Mouse (Mus musculus): Measurements from ENCODE around the gene Adamts17. TPM values are rescaled to one million over a fixed set of nuclear protein-coding genes. Genes with fewer than 3 reads are reported as not detected.

Gene Adamts17
- polyA plus RNA-seq, 1 experiment = 4.2 TPM

GRCm38 (mm10) chr7:66902376-66902775 lies 62.8 kb downstream of the Adamts17 start:
- Histone ChIP-seq H3K4me1 (ENCODE audit: control insufficient read depth, insufficient read depth, low read length) (peaks cover 4% of the 10 kb centered on the region), H3K4me3 (ENCODE audit: insufficient read depth, low read length) (no peak overlapping the region), H3K27ac (ENCODE audit: insufficient read depth, low read length) (no peak overlapping the region)
- no peak for TF ChIP-seq POLR2A (IDR thresholded peaks at IDR 0.05; ENCODE audit: extremely low read depth, insufficient read depth, low read length)

DNA sequence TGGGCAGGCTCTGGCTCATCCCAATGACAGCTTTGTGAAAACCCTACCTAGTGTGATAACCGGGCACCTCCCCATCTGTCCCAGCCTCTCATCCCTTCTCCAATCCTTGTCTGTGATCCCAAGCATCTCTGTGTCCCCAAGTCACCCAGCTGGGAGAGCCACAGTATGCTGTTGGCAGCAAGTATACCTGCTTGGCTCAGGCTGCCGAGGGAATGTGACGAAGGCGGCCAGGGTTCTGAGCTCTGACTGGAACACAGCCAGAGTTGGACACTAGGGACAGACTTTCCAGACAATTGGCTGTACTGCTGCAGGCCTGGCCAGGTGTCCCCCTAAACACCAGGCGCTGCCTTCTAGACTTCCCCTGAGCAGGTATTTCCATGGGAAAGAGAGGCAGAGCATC lies 63.5 kb downstream of the Adamts17 start:
- Histone ChIP-seq H3K27ac (ENCODE audit: insufficient read depth, low read length) (no peak overlapping the region), H3K4me3 (ENCODE audit: insufficient read depth, low read length) (no peak overlapping the region), H3K4me1 (ENCODE audit: control insufficient read depth, insufficient read depth, low read length) (peaks cover 4% of the 10 kb centered on the region)
- TF ChIP-seq POLR2A (IDR thresholded peaks at IDR 0.05; ENCODE audit: extremely low read depth, insufficient read depth, low read length) (no peak), CTCF (IDR thresholded peaks at IDR 0.05; ENCODE audit: extremely low read depth, insufficient read depth, low read length) (no peak)

GRCm38 (mm10) chr7:66905941-66906340 lies 66.4 kb downstream of the Adamts17 start:
- H3K4me3 ChIP-seq (ENCODE audit: insufficient read depth, low read length) = no peak overlapping the region

DNA sequence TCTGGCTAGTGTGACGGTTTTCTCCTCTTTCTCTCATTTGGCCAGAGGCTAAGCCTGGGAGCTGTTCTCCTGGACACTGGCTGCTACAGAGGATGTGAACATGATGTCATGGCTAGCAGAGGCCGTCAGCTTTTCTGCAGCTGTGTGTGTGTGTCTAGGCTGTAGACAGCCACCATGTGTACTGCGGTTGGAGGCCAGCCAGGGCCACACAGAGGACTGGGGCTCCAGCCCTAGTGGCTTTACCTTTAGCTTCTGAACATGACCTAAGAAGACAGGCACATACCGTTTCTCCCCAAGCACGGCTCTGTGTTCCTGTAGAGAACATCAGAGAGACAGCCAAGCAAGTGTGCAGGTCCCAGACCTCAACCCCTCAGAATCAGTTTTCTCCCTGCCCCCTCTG lies 73.3 kb downstream of the Adamts17 start:
- H3K4me3 ChIP-seq (ENCODE audit: insufficient read depth, low read length) = no peak overlapping the region
- H3K27ac ChIP-seq (ENCODE audit: insufficient read depth, low read length) = no peak overlapping the region
- TF ChIP-seq CTCF (IDR thresholded peaks at IDR 0.05; ENCODE audit: extremely low read depth, insufficient read depth, low read length) = no peak
- no peak for TF ChIP-seq POLR2A (IDR thresholded peaks at IDR 0.05; ENCODE audit: extremely low read depth, insufficient read depth, low read length)
- H3K4me1 ChIP-seq (ENCODE audit: control insufficient read depth, insufficient read depth, low read length) = no peaks in the 10 kb centered on the region

More at GRCm38 (mm10) chr7:66905941-66906340, 66.4 kb downstream of the Adamts17 start:
- H3K4me1 ChIP-seq (ENCODE audit: control insufficient read depth, insufficient read depth, low read length) = peaks cover 4% of the 10 kb centered on the region
- no peak for TF ChIP-seq CTCF (IDR thresholded peaks at IDR 0.05; ENCODE audit: extremely low read depth, insufficient read depth, low read length)
- no peak for TF ChIP-seq POLR2A (IDR thresholded peaks at IDR 0.05; ENCODE audit: extremely low read depth, insufficient read depth, low read length)
- no peak overlapping the region for H3K27ac ChIP-seq (ENCODE audit: insufficient read depth, low read length)

- no peak overlapping the region for H3K4me3 ChIP-seq (ENCODE audit: insufficient read depth, low read length)
- no peaks in the 10 kb centered on the region for H3K4me1 ChIP-seq (ENCODE audit: control insufficient read depth, insufficient read depth, low read length)
- H3K27ac ChIP-seq (ENCODE audit: insufficient read depth, low read length) = no peak overlapping the region
- TF ChIP-seq CTCF (IDR thresholded peaks at IDR 0.05; ENCODE audit: extremely low read depth, insufficient read depth, low read length) (no peak), POLR2A (IDR thresholded peaks at IDR 0.05; ENCODE audit: extremely low read depth, insufficient read depth, low read length) (no peak)
Observed at GRCm38 (mm10) chr7:66923595-66923994, 84.1 kb downstream of the Adamts17 start.

- Histone ChIP-seq H3K27ac (ENCODE audit: insufficient read depth, low read length) (no peak overlapping the region), H3K4me3 (ENCODE audit: insufficient read depth, low read length) (no peak overlapping the region), H3K4me1 (ENCODE audit: control insufficient read depth, insufficient read depth, low read length) (no peaks in the 10 kb centered on the region)
- TF ChIP-seq CTCF (IDR thresholded peaks at IDR 0.05; ENCODE audit: extremely low read depth, insufficient read depth, low read length) = no peak
- TF ChIP-seq POLR2A (IDR thresholded peaks at IDR 0.05; ENCODE audit: extremely low read depth, insufficient read depth, low read length) = no peak
Observed at GRCm38 (mm10) chr7:66924104-66924503, 84.6 kb downstream of the Adamts17 start.

DNA sequence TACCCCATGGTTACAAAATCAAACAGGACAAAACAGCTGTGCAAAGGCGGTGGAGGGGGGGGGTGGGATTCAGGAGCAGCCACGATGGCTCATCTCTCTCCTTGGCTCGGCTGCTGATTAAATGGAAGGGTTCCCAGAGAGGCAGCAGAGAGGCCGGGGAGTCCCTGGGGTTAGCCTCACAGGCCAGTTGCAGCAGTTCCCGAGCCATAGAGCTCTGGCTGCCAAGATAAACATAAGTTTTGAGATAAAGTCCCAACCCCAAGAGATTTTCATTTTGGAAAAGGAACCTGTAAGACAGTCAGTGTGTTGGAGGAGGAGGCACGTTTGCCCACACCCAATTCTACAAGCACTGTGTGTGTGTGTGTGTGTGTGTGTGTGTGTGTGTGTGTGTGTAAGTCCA lies 89.7 kb downstream of the Adamts17 start:
- Histone ChIP-seq H3K4me3 (ENCODE audit: insufficient read depth, low read length) (no peak overlapping the region), H3K4me1 (ENCODE audit: control insufficient read depth, insufficient read depth, low read length) (no peaks in the 10 kb centered on the region), H3K27ac (ENCODE audit: insufficient read depth, low read length) (no peak overlapping the region)
- no peak for TF ChIP-seq POLR2A (IDR thresholded peaks at IDR 0.05; ENCODE audit: extremely low read depth, insufficient read depth, low read length)

GRCm38 (mm10) chr7:66931291-66931690 lies 91.8 kb downstream of the Adamts17 start:
- Histone ChIP-seq H3K27ac (ENCODE audit: insufficient read depth, low read length) (no peak overlapping the region), H3K4me1 (ENCODE audit: control insufficient read depth, insufficient read depth, low read length) (no peaks in the 10 kb centered on the region), H3K4me3 (ENCODE audit: insufficient read depth, low read length) (no peak overlapping the region)
- TF ChIP-seq CTCF (IDR thresholded peaks at IDR 0.05; ENCODE audit: extremely low read depth, insufficient read depth, low read length) = no peak
- no peak for TF ChIP-seq POLR2A (IDR thresholded peaks at IDR 0.05; ENCODE audit: extremely low read depth, insufficient read depth, low read length)

GRCm38 (mm10) chr7:66933251-66933650 lies 93.7 kb downstream of the Adamts17 start:
- TF ChIP-seq CTCF (IDR thresholded peaks at IDR 0.05; ENCODE audit: extremely low read depth, insufficient read depth, low read length) (no peak), POLR2A (IDR thresholded peaks at IDR 0.05; ENCODE audit: extremely low read depth, insufficient read depth, low read length) (no peak)
- Histone ChIP-seq H3K4me3 (ENCODE audit: insufficient read depth, low read length) (no peak overlapping the region), H3K27ac (ENCODE audit: insufficient read depth, low read length) (no peak overlapping the region), H3K4me1 (ENCODE audit: control insufficient read depth, insufficient read depth, low read length) (no peaks in the 10 kb centered on the region)

- H3K27ac ChIP-seq (ENCODE audit: insufficient read depth, low read length) = no peak overlapping the region
- H3K4me3 ChIP-seq (ENCODE audit: insufficient read depth, low read length) = no peak overlapping the region
- no peak for TF ChIP-seq CTCF (IDR thresholded peaks at IDR 0.05; ENCODE audit: extremely low read depth, insufficient read depth, low read length)
- TF ChIP-seq POLR2A (IDR thresholded peaks at IDR 0.05; ENCODE audit: extremely low read depth, insufficient read depth, low read length) = no peak
- no peaks in the 10 kb centered on the region for H3K4me1 ChIP-seq (ENCODE audit: control insufficient read depth, insufficient read depth, low read length)
Observed at GRCm38 (mm10) chr7:66934062-66934461, 94.5 kb downstream of the Adamts17 start.

DNA sequence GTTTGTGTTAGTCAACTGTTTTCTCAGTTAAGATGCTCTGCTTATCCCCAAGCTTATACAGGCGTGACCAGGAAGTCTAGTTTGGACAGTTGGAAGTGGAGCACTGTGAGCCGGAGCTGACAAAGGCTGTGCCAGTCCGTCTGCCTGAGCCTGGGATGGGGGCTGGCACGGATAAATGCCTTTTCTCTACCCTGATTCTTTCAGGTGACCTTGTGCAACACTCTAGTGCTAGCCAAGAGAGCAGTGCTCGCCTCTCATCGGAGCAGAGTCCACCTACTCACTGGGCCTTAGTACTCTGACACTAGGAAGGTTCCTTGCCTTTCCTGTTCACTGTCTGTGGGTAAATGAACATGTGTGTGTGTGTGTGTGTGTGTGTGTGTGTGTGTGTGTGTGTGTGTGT lies 95.5 kb downstream of the Adamts17 start:
- no peak overlapping the region for H3K27ac ChIP-seq (ENCODE audit: insufficient read depth, low read length)
- TF ChIP-seq POLR2A (IDR thresholded peaks at IDR 0.05; ENCODE audit: extremely low read depth, insufficient read depth, low read length) = no peak
- H3K4me1 ChIP-seq (ENCODE audit: control insufficient read depth, insufficient read depth, low read length) = no peaks in the 10 kb centered on the region
- no peak overlapping the region for H3K4me3 ChIP-seq (ENCODE audit: insufficient read depth, low read length)
